Mouse (Mus musculus) liver, adult 2 months (tissue): ENCODE data around the gene Fam171a2.
"Not testable (repeated sequence)": the region's sequence is repeated elsewhere in the genome, so short reads cannot be mapped to it uniquely, and the experiment has no call there.

Experiments used
- CTCF ChIP-seq: fragments of 200-500 bp; IDR thresholded peaks from 2 replicates; pipeline ENCODE4 v1.5.1; 2011; ENCODE audit warnings: low read depth, low read length, control low read depth
- POLR2A ChIP-seq: fragments of 200-500 bp; IDR thresholded peaks from 2 replicates; pipeline ENCODE4 v1.6.1; 2011; ENCODE audit warnings: low read length, control low read depth; ENCODE audit not compliant: insufficient read depth; ENCODE audit errors: extremely low read depth

DNA sequence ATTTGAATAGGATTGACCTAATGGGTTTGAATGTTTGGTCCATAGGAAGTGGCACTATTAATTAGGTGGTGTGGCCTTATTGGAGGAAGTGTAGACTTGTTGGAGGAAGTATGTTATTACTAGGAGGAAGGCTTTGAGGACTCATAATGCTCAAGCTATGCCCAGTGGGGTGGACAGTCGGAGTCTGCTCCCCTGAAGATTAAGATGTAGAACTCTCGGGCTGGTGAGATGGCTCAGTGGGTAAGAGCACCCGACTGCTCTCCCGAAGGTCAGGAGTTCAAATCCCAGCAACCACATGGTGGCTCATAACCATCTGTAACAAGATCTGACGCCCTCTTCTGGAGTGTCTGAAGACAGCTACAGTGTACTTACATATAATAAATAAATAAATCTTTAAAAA lies 58.0 kb downstream of the Fam171a2 start:
- TF ChIP-seq POLR2A, CTCF: not testable (repeated sequence)
